Mouse (Mus musculus): ENCODE measurements at regions not wholly inside any gene's neighbourhood (a gene's known extent, or its start where the extent isn't known, plus 50 kb on each side); places are given as distances from the start of the nearest gene placed in this dataset.

DNA sequence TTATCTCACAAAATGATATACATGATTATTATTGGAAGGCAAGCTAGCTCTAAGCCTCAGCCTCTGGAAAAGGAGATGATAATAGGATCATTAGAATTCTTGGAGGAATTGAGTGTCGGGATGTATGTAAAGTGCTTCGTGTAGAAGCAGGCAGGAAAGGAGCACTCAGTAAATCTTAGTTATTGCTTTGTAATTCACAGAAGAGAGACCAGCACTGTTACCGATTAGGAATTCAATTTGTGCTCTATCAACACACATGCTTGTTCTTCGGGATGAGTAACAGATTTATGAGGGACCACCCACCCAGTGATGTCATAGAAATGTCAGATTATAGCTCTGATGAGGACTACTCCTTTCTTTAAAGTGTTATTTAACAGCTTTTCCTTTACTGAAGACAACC is 57.4 kb upstream of the Rnd3 start:
- H3K9me3 ChIP-seq (ENCODE audit: low read length) = no peaks in the 10 kb centered on the region
- H3K27me3 ChIP-seq (ENCODE audit: insufficient read depth, low read length) = no peaks in the 10 kb centered on the region
- WGBS (ENCODE audit: insufficient replicate concordance) = 57% methylated on average over 4 of the region's 4 CpGs
- DNase-seq (no peak), ATAC-seq (no peak)
- H3K4me2 ChIP-seq (ENCODE audit: low read depth, low read length) = no peak overlapping the region
- no peak overlapping the region for H3K4me3 ChIP-seq (ENCODE audit: low read depth, low read length)
- H3K9ac ChIP-seq (replicated peaks) = no peak overlapping the region
- no peak overlapping the region for H3K27ac ChIP-seq (ENCODE audit: low read depth)
- TF ChIP-seq EP300 (IDR thresholded peaks at IDR 0.05; ENCODE audit: low read depth) = no peak
- no peak for TF ChIP-seq CTCF (IDR thresholded peaks at IDR 0.05; ENCODE audit: low read depth)
- no peaks in the 10 kb centered on the region for H3K4me1 ChIP-seq (ENCODE audit: insufficient read depth)
- no peaks in the 10 kb centered on the region for H3K36me3 ChIP-seq (replicated peaks; ENCODE audit: insufficient read depth, low read length)

Data from liver, postnatal 0 days (tissue).